Mouse (Mus musculus) 3134 (cell line): ENCODE results near the gene Sept1.

ENCODE experiments used
- DNase-seq: peaks from one replicate; pipeline ENCODE4 v3.0.0-alpha.2; 2011; ENCODE audit warnings: low spot score; ENCODE audit not compliant: insufficient read length; ENCODE audit errors: extremely low read depth

Sept1 gene

GRCm38 (mm10) chr7:127232622-127233367 lies at the start of gene Sept1, which contains the start of gene Zfp553:
TSS of gene Sept1 (minus strand) at chr7:127233130.
TSS of gene Zfp553 (plus strand) at chr7:127233061.
- peak; percentile 88 for DNase-seq

DNA sequence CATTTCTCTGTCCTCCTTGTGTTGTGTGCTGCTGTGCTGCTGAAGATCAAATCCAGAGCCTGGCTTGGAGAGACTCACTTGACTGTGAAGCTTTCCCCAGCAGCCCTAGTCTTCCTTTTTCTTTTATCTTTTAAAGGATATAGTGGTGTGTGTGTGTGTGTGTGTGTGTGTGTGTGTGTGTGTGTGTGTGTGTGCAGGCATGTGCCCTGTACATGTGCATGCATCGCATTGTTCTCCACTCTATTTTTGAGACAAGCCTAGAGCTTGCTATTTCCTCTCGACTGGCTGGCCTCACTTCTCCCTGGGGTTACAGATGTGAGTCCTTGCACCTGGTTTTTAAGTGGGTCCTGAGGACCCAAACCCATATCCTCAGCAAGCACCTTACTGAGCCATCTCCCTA lies 49.3 kb upstream of the Sept1 start:
- no peak for DNase-seq

GRCm38 (mm10) chr7:127281114-127281513 lies 48.2 kb upstream of the Sept1 start:
- DNase-seq = no peak

DNA sequence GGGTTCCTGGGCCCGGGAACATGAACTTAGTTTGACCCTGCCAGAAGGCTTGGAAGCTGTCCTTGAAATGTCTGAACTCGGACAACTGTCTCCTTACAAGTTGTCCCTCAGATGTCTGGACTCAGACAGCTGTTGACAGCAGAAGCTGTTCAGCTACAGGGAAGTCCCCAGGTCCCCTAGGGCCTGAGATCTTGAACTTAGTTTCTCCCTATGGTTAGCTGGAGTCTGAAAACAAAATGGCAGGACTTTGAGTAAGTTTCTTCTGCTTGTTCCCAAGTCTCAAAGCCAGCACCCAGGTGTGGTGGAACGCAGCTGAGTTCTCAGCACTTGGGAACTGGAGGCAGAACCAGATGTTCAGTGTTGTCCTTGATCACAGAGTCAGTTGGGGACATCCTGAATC lies 47.2 kb upstream of the Sept1 start:
- no peak for DNase-seq

DNA sequence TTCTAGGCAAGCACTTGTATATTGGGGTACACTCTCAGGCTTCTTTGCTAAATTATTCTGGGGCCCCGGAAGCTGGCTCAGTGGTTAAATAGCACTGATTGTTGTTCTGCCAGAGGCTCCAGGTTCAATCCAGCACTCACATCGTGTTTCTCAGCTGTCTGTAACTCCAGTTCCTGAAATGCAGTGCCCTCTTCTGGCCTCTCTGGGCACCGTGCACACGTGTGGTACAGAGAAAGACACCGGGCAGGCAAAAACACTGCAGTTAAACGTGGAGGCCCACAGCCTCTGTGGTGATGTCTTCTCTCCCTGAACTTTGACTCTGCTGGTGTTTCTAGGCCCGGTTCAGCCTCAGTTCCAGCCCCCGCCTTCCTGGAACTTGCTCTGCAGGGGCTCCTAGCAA lies 45.4 kb upstream of the Sept1 start:
- peak; percentile 35 for DNase-seq

DNA sequence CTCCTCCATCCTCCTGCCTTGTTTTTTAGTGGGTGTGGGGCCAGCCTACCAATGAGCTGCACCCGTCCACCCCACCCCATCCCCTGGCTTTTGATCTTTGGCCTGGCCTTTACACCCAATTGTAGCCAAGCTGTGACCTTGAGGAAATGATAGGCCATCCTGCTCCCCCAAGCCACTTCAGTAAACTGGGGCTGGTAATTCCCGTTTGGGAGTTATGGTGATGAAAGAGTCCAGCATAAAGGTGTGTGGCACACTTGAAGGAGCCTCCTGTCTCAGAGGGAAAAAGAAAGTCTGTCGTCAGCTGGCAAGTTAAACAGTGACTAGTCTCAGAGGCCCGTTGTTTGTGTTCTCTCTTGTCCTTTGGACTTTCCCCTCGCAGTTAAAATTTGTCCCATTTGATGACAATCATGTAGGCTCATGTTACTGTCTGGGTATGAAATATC lies 43.6 kb upstream of the Sept1 start:
- DNase-seq = no peak

DNA sequence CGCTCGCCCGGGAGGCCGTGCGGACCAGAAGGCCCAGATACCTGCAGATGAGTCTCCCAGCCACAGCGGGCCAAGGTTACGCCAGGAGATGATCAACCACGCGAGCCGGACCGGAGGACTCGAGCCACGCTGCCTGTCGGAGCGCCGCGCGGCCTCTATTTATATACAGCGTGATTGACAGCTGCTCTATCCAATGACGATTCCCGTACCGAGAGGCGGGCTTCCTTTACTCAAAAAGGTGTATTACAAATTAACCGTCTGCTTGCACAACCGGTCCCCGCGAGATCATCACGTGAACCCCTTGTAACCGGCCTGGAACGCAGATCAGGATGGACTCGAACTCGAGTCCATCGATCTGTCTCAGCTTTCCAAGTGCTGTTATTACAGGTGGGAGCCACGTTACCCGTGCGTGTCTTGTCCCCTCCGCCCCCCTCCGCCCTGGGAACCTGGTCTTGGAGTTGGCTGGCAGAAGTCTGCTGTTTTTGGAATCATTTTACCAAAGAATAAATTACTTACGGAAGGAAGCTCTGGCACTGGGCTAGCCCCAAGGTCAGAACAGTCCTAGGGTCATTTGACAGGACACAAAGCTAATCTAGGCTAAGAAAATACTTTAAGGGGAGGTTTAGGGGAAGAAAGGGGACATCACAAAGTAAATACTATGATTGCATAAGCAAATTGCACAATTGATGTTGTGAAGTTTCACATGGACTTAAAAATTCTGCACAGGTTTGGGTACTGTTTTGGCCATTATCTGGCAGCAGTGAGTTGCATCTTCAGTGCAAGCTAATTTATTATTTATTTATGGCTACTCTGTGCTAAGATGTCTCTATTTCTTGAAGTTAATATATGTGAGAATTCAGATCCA lies 41.2 kb upstream of the Sept1 start, which contains the start of gene Sephs2:
Sephs2 (minus strand) TSS at position 131 of the 865 bp plus-strand sequence.
- DNase-seq = peak; percentile 86

DNA sequence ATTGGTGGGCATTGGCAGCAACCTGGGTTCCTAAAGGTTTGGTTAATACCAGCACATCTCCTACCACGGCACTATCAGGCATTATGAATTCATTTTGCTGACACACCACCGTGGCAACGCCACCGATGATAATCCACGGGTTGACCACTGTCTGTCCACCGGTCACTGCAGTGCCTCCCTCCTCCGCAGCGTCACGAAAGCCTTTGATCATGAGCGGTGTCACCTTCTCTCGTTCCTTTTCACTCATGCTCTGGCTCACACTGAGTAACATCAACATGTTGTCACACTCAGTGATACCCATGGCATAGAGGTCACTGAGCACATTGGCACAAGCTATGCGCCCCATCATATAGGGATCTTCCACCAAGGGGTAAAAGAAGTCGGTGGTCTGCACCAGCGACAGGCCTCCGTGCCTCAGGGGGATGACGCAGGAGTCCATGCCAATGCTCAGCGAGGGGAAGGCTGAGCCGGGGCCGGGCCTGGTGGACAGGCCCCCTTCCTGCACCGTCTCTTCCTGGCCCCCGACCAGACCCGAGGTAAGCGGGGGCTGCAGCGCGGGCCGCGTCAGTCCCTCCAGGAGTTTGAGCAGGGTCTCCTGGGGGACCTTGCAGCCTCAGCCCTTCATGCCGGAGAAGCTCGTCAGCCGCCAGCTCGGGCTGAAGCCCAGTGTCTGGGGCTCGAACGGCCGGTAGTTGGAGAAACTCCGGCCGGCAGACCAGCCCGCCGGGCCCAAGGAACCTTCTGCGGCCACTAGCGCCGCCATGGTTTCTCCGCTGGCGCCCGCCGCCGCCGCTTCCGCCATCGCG lies 40.4 kb upstream of the Sept1 start:
- no peak for DNase-seq

DNA sequence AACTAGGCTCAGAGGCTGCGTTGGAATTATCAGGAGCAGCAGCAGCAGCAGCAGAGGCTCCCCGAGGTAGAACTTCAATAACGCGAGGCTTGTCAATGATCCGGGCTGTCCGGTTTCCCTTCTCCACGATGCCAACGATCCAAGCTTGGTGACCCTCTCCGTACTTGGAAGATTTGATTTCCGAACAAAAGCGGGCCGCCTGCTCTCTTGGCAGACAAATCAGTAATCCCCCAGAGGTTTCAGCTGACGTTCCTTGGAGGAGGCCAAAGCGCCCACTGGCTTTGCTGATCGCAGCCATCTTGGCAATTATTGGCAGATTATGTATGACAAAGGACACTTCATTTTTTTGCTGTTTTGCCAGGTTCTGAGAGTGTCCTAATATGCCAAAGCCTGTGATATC lies 39.6 kb upstream of the Sept1 start:
- no peak for DNase-seq

GRCm38 (mm10) chr7:127271093-127271492 lies 38.2 kb upstream of the Sept1 start:
- DNase-seq = no peak

DNA sequence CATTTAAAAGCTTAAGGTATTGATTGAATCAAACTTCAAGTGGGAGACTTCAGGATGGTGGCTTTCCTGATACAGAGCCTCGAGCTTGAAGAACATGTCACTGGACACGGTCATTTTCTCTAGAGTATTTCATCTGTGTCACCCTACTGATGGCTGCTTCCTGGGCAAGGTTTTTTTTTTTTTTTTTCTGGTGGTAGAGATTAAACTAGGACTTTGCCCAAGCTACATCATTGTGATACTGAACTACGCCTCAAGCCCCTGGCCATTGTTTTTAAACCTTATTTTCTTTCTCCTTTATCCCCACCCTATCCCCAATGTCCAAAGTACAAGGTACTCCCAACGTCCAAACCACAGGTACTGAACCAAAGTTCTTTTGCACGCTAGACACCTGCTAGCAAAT lies 37.7 kb upstream of the Sept1 start:
- DNase-seq = no peak

- DNase-seq = no peak
Observed at GRCm38 (mm10) chr7:127270256-127270655, 37.3 kb upstream of the Sept1 start.

- no peak for DNase-seq
Observed at GRCm38 (mm10) chr7:127263526-127263925, 30.6 kb upstream of the Sept1 start.

- DNase-seq = no peak
Observed at GRCm38 (mm10) chr7:127262218-127262961, 29.5 kb upstream of the Sept1 start.

DNA sequence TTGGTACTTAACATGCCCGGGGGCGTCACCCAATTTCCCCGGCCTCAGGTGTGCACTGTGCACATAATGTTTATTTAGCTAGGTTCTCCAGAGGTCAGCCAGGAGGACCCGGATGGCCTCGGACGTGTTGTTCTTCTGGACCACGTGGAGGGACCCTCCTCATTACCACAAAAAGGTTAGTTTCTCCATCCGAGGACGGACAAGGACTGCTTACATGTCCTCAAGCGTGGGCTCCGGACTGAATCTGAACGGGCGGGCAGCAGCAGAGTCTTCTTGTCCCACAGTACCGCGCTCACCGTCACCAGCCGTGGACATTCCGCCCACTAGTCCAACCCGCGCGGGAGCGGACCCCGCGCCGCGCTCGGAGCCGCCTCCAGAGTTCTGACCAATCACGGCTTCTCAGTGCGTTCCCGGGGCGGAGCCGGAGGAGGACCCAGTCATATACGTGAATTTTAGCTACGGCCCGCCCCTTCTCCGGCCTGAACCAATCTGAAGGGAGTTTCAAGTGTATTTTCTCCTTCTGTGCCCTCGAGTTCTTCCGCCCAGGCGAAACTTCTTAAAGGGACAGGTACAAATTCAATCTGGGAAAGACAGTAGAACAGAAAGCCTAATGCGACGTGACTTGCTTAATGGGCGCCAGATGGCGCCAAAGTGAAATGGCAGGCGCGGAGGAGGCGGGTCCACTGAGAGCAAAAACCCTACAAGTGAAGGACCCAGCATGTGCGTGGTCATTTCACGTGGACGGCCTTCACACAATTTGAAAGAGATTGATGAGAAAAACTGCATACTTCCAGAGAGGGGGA lies 27.6 kb upstream of the Sept1 start, which contains the start of gene Dctpp1:
Dctpp1 (minus strand) TSS at position 401 of the 803 bp plus-strand sequence.
- DNase-seq = peak; percentile 95

DNA sequence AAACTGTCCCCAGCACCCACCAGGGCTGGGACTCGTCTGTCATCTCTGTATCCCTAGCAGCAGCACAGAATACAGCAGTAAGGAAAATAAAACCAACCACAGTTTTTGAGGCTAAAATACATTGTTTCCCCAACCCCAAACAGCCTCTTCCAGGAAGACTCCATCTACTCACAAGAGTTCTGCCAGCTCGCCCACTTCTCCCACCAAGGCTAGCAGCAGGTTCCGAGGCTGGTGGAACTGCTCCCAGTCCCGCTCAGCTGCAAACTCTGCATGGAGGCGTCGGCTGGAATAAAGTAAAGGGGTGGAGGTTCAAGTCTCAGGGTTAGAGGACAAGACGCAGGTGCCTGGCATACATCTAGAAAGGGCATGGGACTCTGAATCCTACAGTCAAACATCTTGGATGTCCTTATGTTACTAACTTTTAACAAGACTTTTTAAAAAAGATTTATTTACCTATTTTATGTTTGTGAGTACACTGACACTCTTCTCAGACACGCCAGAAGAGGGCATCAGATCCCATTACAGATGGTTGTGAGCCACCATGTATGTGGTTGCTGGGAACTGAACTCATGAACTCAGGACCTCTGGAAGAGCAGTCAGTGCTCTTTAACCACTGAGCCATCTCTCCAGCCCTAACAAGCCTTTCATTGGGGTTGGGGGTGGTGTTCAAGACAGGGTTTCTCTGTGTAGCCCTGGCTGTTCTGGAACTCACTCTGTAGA lies 26.4 kb upstream of the Sept1 start:
- DNase-seq = no peak

GRCm38 (mm10) chr7:127256518-127256917 lies 23.6 kb upstream of the Sept1 start:
- no peak for DNase-seq

- no peak for DNase-seq
Observed at GRCm38 (mm10) chr7:127255965-127256364, 23.0 kb upstream of the Sept1 start.

- no peak for DNase-seq
Observed at GRCm38 (mm10) chr7:127255008-127255407, 22.1 kb upstream of the Sept1 start.
